Comparison of ENCODE assay signal across 8 mouse cellular contexts in genomic region chr2:75656924-75657323, GRCm38 (mm10). TPM values are rescaled to one million over a fixed set of nuclear protein-coding genes. Genes with fewer than 3 reads are reported as not detected.
DNase-seq lines count a peak whose midpoint lies in the region; ATAC-seq lines count a peak whose summit lies in the region.

No protein-coding gene starts in this region.

- H3K4me2 ChIP-seq in kidney, embryonic 16.5 days (replicated peaks; ENCODE audit: low read depth, low read length): no peak overlapping the region
- no peak overlapping the region for H3K4me2 ChIP-seq in hindbrain, embryonic 15.5 days
- no peak overlapping the region for H3K4me2 ChIP-seq in midbrain, embryonic 16.5 days (ENCODE audit: low read length)

- no peaks in the 10 kb centered on the region for H3K36me3 ChIP-seq in kidney, embryonic 16.5 days (ENCODE audit: insufficient read depth, low read length)
- no peaks in the 10 kb centered on the region for H3K36me3 ChIP-seq in hindbrain, embryonic 15.5 days
- no peaks in the 10 kb centered on the region for H3K36me3 ChIP-seq in midbrain, embryonic 16.5 days (ENCODE audit: control insufficient read depth, insufficient read depth, low read length)

- H3K4me3 ChIP-seq in kidney, embryonic 16.5 days (ENCODE audit: low read length): no peak overlapping the region
- no peak overlapping the region for H3K4me3 ChIP-seq in hindbrain, embryonic 15.5 days
- no peak overlapping the region for H3K4me3 ChIP-seq in midbrain, embryonic 16.5 days (ENCODE audit: low read depth, low read length)

- H3K4me1 ChIP-seq in kidney, embryonic 16.5 days (ENCODE audit: insufficient read depth, low read length): peaks cover 33% of the 10 kb centered on the region
- H3K4me1 ChIP-seq in hindbrain, embryonic 15.5 days (replicated peaks): peaks cover 22% of the 10 kb centered on the region
- peaks cover 19% of the 10 kb centered on the region for H3K4me1 ChIP-seq in midbrain, embryonic 16.5 days (ENCODE audit: control insufficient read depth, insufficient read depth, low read length)

- H3K27me3 ChIP-seq in kidney, embryonic 16.5 days (ENCODE audit: insufficient read depth, low read length): no peaks in the 10 kb centered on the region
- no peaks in the 10 kb centered on the region for H3K27me3 ChIP-seq in hindbrain, embryonic 15.5 days
- no peaks in the 10 kb centered on the region for H3K27me3 ChIP-seq in midbrain, embryonic 16.5 days (ENCODE audit: control insufficient read depth, insufficient read depth, low read depth, low read length)

- H3K27ac ChIP-seq in kidney, embryonic 16.5 days (ENCODE audit: low read length): peak overlapping the region; percentile 100
- peak overlapping the region; percentile 97 for H3K27ac ChIP-seq in hindbrain, embryonic 15.5 days (replicated peaks)
- H3K27ac ChIP-seq in midbrain, embryonic 16.5 days (ENCODE audit: low read length): peak overlapping the region; percentile 100; the same call in 1 of the 2 replicates

- DNase-seq in CD4-positive, CD25-positive, alpha-beta regulatory T cell, adult 2 months (ENCODE audit: low read depth, low spot score): peak; percentile 24
- DNase-seq in kidney, postnatal 10 days: no peak
- DNase-seq in frontal cortex, postnatal 36 days (ENCODE audit: low spot score in 2 of 2): no peak
- DNase-seq in embryo, embryonic 10 days (ENCODE audit: low spot score): no peak

- WGBS in kidney, embryonic 16.5 days: 83% methylated on average over 5 of the region's 5 CpGs
- 97% methylated on average over 5 of the region's 5 CpGs for WGBS in hindbrain, embryonic 15.5 days
- WGBS in midbrain, embryonic 16.5 days: 98% methylated on average over 5 of the region's 5 CpGs

- no peak for ATAC-seq in CD4-positive, CD25-positive, alpha-beta regulatory T cell, adult 4 months
- ATAC-seq in kidney, embryonic 16.5 days (ENCODE audit: low FRiP score, low TSS enrichment): no peak
- no peak for ATAC-seq in hindbrain, embryonic 15.5 days (ENCODE audit: low FRiP score, low read depth)
- no peak for ATAC-seq in midbrain, embryonic 16.5 days

- peak overlapping the region; percentile 31; the same call in 1 of the 2 replicates for H3K9ac ChIP-seq in kidney, embryonic 16.5 days (replicated peaks; ENCODE audit: low read length)
- H3K9ac ChIP-seq in hindbrain, embryonic 15.5 days: no peak overlapping the region
- H3K9ac ChIP-seq in midbrain, embryonic 16.5 days (ENCODE audit: low read depth, low read length): no peak overlapping the region

- no peaks in the 10 kb centered on the region for H3K9me3 ChIP-seq in kidney, embryonic 16.5 days (ENCODE audit: low read length)
- H3K9me3 ChIP-seq in hindbrain, embryonic 15.5 days: no peaks in the 10 kb centered on the region
- no peaks in the 10 kb centered on the region for H3K9me3 ChIP-seq in midbrain, embryonic 16.5 days (replicated peaks; ENCODE audit: control insufficient read depth, low read length, poor library complexity, severe bottlenecking)

RNA-seq across cellular contexts. Expression of gene Hnrnpa3, which starts 2.1 kb away (rescaled TPM):
- 100 to 1,000 TPM; 113 to 198 TPM for polyA plus RNA-seq in CD4-positive, CD25-positive, alpha-beta regulatory T cell, adult 4 months (2017; shearing (Covaris generic))
- polyA plus RNA-seq in kidney, embryonic 16.5 days (2015; fragmentation: Nextera tagmentation; extraction: Ambion mirVana): 281 and 293 TPM in 2 replicates
- polyA plus RNA-seq in hindbrain, embryonic 15.5 days (2015; fragmentation: Nextera tagmentation; extraction: Ambion mirVana): 184 and 186 TPM in 2 replicates
- polyA plus RNA-seq in midbrain, embryonic 16.5 days (2015; fragmentation: Nextera tagmentation; extraction: Ambion mirVana): 169 and 217 TPM in 2 replicates

RNA-seq across cellular contexts. Expression of gene Nfe2l2, which starts 47.5 kb away (rescaled TPM):
- 10 to 100 TPM; 41.7 to 45.5 TPM for polyA plus RNA-seq in CD4-positive, CD25-positive, alpha-beta regulatory T cell, adult 4 months (2017; shearing (Covaris generic))
- 87.7 and 90.7 TPM in 2 replicates for polyA plus RNA-seq in kidney, embryonic 16.5 days (2015; fragmentation: Nextera tagmentation; extraction: Ambion mirVana)
- polyA plus RNA-seq in hindbrain, embryonic 15.5 days (2015; fragmentation: Nextera tagmentation; extraction: Ambion mirVana): 14.4 and 15.9 TPM in 2 replicates
- polyA plus RNA-seq in midbrain, embryonic 16.5 days (2015; fragmentation: Nextera tagmentation; extraction: Ambion mirVana): 9.3 and 9.8 TPM in 2 replicates
